Mouse (Mus musculus) right cerebral cortex, postnatal 10 days (tissue): Measurements from ENCODE around the gene Nmt1.

Experiments used
- DNase-seq, 2 experiments: peaks; one replicate each; pipeline ENCODE4 v3.0.0; 2021; ENCODE audit warnings: low spot score in 2 of 2

The Nmt1 gene

DNA sequence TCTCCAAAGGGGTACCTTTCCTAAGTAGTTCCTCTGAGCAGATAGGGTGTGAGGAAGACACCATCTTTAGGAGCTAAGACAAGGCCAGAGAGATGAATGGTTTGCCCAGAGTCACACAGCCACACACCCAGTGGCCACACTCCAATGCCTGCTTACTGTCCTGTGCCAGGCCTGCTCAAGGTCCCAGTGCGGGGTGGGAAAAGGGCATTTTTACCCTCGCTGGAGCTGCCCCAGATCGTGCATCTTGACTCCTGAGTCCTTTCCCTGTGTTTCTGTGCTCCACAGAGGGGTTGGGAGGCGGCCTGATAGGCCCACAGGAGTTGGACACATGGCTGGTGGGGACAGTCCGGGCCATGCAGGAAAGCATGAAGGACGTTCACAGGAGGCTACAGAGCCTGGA lies 77.8 kb downstream of the Nmt1 start:
- no peak for DNase-seq

GRCm38 (mm10) chr11:103106386-103106785 lies 78.4 kb downstream of the Nmt1 start:
- no peak for DNase-seq

DNA sequence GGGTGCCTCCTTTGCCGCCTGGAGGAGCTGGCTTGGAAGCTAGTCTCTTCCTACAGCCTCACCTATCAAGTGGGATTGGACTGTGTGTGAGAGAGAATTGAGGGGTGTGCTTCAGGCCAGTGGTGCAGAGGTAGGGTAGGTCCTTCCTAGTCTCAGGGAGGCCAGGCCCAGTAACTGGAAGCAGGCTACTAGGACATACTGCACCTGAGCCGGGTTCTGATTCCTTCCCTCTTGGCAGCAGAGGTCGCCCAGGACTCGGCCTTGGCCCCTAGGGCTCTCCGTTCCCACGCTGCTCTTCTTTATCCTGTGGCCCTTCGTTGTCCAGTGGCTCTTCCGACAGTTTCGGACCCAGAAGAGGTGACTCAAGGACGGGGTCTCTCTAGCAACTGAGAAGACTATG lies 83.3 kb downstream of the Nmt1 start:
- DNase-seq, result peak in 1 of 2 experiments; percentile 33

DNA sequence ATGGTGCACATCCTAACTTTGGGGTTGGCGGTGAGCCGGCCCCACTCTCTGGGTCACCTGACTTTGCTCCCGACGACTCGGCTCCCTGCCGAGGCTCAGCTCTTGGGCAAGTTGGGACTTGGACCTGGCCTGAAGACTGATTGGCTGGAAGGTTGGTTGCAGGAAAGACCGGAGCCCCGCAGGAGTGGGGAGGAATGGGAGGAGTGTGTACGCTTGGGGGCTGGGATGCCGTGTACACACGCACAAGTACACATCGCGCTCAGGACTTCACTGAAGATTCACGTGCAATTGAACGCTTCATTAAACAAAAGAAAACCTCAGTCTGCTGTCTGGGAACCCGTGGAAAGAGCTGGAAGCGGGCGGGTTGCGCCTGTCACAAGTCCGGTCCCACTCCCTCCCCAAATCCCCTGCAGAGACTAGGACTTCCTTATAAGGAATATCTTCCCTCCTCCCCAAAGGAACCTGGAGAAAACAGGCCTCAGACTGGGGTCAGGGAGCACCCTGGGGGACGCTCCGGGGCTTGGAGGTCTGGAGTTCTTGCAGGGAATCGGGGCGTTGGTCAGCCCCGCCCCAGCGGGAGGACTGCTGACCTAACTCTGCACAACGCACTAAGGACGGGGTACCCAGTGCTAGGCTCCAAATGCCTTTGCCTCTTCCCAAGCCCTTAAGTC lies 84.0 kb downstream of the Nmt1 start:
- DNase-seq, result peak; percentile 69

- DNase-seq, result peak in 1 of 2 experiments; percentile 31
These were observed 84.5 kb downstream of the Nmt1 start for GRCm38 (mm10) chr11:103112552-103112912.

- peak in 1 of 2 experiments; percentile 30 for DNase-seq
These were observed 85.0 kb downstream of the Nmt1 start for GRCm38 (mm10) chr11:103113005-103113404.

GRCm38 (mm10) chr11:103113771-103114170 lies 85.8 kb downstream of the Nmt1 start:
- DNase-seq, result no peak

GRCm38 (mm10) chr11:103114270-103114943 lies 86.4 kb downstream of the Nmt1 start:
- DNase-seq, result peak in 1 of 2 experiments; percentile 38

DNA sequence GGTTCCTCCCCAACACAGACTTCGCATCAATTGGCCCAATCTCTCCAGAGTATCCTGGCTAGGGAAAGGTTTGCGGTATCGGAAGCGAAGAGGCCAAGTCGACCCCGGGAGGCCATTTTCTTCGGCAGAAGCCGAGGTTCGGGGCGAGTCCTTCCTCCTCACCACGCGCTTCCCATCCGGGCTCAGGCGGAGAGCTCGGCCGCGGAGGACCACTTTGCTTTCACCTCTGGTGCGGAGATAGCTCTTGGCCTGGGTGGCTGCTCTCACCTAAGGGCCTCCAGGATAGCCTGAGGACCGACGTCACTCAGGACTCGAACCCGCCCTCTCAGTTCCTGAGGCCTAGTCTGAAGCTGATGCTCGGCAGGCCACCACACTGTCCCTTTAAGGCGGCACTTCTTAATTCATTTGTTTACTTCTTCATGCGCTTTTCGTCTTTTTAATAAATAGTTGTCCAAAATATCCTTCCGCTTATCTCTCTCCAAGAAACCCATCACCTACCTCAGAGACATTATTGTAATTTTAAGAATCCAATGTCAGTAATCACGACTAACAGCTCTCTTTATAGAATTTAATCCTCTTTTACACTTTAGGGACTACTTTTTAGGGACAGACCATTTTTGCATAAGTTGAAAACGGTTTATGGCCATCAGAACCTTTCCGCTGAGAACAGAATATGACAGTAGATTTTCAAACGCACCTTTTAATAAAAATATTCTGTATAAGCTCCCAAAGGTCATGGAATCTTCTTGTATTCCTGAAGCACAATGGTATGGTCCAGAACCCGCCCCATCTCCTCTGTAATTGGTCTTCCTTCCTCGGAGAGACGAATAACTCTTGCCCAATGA lies 87.4 kb downstream of the Nmt1 start:
- DNase-seq, result peak; percentile 88 to 91

DNA sequence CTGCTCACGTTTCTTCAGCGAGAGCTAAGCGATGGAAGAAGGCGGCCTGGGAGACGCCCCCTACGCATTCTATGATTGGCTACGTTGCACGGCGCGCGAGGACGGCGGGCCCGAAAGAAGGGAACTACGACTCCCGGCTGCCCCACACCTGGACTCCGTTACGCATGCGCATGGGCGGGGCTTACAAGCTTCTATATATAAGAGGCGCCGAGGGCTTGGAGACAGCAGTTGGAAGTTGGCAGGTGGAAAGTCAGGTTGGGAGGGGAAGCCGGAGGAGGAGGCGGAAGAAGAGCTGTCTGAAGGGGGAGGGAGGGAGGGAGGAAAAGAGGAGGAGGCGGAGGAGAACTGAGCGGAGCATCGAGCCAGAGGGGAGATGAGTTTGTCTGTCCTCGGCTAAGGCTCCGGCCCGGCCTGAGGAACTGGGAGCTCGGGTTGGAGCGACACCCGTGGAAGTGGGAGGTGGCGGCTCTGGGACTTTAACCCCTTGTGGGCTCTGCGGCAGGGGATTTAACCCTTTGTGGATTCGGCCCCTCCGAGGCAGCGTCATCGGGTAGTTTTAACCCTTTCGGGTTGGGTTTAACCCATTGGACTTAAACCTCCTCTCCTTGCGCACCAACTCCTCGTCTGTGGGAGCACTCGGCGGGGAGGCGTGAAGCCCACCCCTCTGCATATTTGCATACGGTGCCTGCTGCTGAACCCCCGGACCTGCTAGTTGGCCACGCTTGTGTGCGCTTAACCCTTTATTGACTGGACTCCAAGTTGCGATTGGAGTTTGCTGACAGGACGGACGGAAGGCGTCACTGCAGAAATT lies 88.2 kb downstream of the Nmt1 start, which contains the start of gene Hexim1:
Gene Hexim1, plus strand, starts transcription at position 224 of the 811 bp plus-strand sequence.
- DNase-seq, result peak; percentile 100

GRCm38 (mm10) chr11:103116959-103117590 lies 89.1 kb downstream of the Nmt1 start:
- peak; percentile 81 to 85 for DNase-seq

- DNase-seq, result peak in 1 of 2 experiments; percentile 66
These were observed 89.6 kb downstream of the Nmt1 start for GRCm38 (mm10) chr11:103117591-103118009.
